8 mouse cellular contexts compared by ENCODE assay signal in the genomic region with DNA sequence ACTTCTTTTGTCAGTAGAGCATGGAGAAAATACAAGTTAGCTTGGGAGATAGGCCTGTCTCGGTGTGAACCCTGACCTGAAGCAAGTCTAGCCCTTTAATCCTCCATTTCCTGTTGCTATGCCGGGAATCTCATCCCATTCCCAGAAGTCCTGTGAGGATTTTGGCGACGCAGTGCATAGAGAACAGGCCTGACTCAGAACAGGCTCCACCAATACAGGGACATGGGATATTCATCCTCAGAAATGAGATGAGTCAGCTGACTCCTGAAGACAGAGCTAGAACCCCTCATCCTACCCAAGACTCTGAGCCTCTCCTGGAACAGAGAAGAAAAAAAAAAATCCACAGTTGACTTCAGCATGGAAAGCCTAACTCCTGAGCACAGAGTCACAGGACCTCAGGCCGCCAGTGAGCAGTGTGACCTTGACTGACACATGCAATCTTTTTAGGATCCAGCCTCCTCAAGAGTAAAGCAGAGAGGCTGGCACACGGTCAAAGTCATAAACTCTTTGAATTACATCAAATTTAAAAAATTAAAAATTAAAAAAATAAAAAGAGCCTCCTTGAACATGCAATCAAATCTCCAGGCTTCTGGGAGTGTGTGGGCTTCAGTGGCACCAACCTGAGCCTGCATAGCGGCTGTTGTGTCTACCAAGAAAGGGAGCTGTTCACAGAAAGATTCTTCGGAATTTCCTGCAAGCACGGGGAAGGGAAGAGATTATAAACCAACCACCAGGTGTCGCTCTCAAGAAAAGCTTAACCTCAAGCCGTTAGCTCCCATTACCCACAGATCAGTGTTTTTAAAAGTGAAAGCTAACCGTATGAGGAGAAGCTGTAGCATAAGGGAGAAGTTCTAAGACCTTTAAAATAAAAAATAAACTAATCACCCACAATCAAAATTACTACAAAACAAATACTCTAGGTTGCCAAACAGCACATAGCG. TPM values are rescaled to one million over a fixed set of nuclear protein-coding genes. Genes with fewer than 3 reads are reported as not detected.
A peak's percentile ranks its signal among the peaks of the same experiment; 100 is the strongest.
DNase-seq lines count a peak whose midpoint lies in the region; ATAC-seq and TF ChIP-seq lines count a peak whose summit lies in the region.

No protein-coding gene starts in this region.

- no peaks in the 10 kb centered on the region for H3K9me3 ChIP-seq in CH12.LX (replicated peaks; ENCODE audit: low read length)
- H3K9me3 ChIP-seq in heart, embryonic 14.5 days (ENCODE audit: control insufficient read depth, low read length): no peaks in the 10 kb centered on the region
- H3K9me3 ChIP-seq in kidney, embryonic 16.5 days (ENCODE audit: low read length): no peaks in the 10 kb centered on the region
- no peaks in the 10 kb centered on the region for H3K9me3 ChIP-seq in liver, embryonic 11.5 days (ENCODE audit: control insufficient read depth, low read length)
- H3K9me3 ChIP-seq in stomach, embryonic 16.5 days (replicated peaks; ENCODE audit: control insufficient read depth, low read length): no peaks in the 10 kb centered on the region

- H3K4me2 ChIP-seq in CH12.LX (ENCODE audit: insufficient read depth, low read depth, poor library complexity, severe bottlenecking): peak overlapping the region; percentile 94
- H3K4me2 ChIP-seq in heart, embryonic 14.5 days (ENCODE audit: low read length): peak overlapping the region; percentile 50
- peak overlapping the region; percentile 24 for H3K4me2 ChIP-seq in kidney, embryonic 16.5 days (replicated peaks; ENCODE audit: low read depth, low read length)
- H3K4me2 ChIP-seq in liver, embryonic 11.5 days: peak overlapping the region; percentile 50
- H3K4me2 ChIP-seq in stomach, embryonic 16.5 days (ENCODE audit: low read depth, low read length): peak overlapping the region; percentile 50

- TF ChIP-seq POLR2A in CH12.LX (IDR thresholded peaks at IDR 0.05; ENCODE audit: low read depth, low read length): no peak
- no peak for TF ChIP-seq POLR2A in embryonic fibroblast, embryonic 13.5 days (IDR thresholded peaks at IDR 0.05; ENCODE audit: low read depth, low read length)

- dilution Hi-C loops in CH12.LX (cut with MboI; ENCODE audit: extremely low pct_ligation_motif_present, extremely low pct_unique_long_range_greater_than_20kb, low sequenced_read_pairs): no loop called here

- peak; percentile 36 to 90; a peak in 3 of 4 replicates for TF ChIP-seq CTCF in CH12.LX (conservative IDR thresholded peaks at IDR 0.05 in 1 of 2, IDR thresholded peaks at IDR 0.05 in 1 of 2; ENCODE audit: low read depth in 2 of 2, low read length in 2 of 2)
- no peak for TF ChIP-seq CTCF in embryonic fibroblast, embryonic 13.5 days (IDR thresholded peaks at IDR 0.05; ENCODE audit: borderline replicate concordance, insufficient read depth, low read length)

- WGBS in heart, embryonic 14.5 days: 33% methylated on average over 13 of the region's 13 CpGs
- WGBS in kidney, embryonic 16.5 days: 33% methylated on average over 13 of the region's 13 CpGs
- 40% methylated on average over 13 of the region's 13 CpGs for WGBS in liver, embryonic 11.5 days
- whole genome bisulfite sequencing in stomach, embryonic 16.5 days: 32% methylated on average over 13 of the region's 13 CpGs

- peak overlapping the region; percentile 67; the same call in 1 of the 2 replicates for H3K9ac ChIP-seq in CH12.LX (ENCODE audit: insufficient read depth, low read depth)
- 0 out of 2 replicates have a peak overlapping the region, but pooled peaks have one; percentile 46 for H3K9ac ChIP-seq in heart, embryonic 14.5 days (ENCODE audit: low read length)
- no peak overlapping the region for H3K9ac ChIP-seq in kidney, embryonic 16.5 days (replicated peaks; ENCODE audit: low read length)
- no peak overlapping the region for H3K9ac ChIP-seq in liver, embryonic 11.5 days (ENCODE audit: low read depth, low read length)
- no peak overlapping the region for H3K9ac ChIP-seq in stomach, embryonic 16.5 days (ENCODE audit: low read length)

- H3K79me2 ChIP-seq in CH12.LX (replicated peaks; ENCODE audit: control insufficient read depth, extremely low read depth, insufficient read depth, poor library complexity, severe bottlenecking): peaks cover 7% of the 10 kb centered on the region

- H3K36me3 ChIP-seq in CH12.LX (replicated peaks in 1 of 2; ENCODE audit: control insufficient read depth in 1 of 2, insufficient read depth in 1 of 2, low read length in 1 of 2): peaks cover 0 to 9% of the 10 kb centered on the region in 2 experiments
- no peaks in the 10 kb centered on the region for H3K36me3 ChIP-seq in heart, embryonic 14.5 days (ENCODE audit: control insufficient read depth, insufficient read depth, low read length)
- no peaks in the 10 kb centered on the region for H3K36me3 ChIP-seq in kidney, embryonic 16.5 days (ENCODE audit: insufficient read depth, low read length)
- H3K36me3 ChIP-seq in liver, embryonic 11.5 days (ENCODE audit: control insufficient read depth, insufficient read depth, low read length): no peaks in the 10 kb centered on the region
- no peaks in the 10 kb centered on the region for H3K36me3 ChIP-seq in stomach, embryonic 16.5 days (ENCODE audit: control insufficient read depth, insufficient read depth, low read length)

- no peaks in the 10 kb centered on the region for H3K27me3 ChIP-seq in CH12.LX (replicated peaks)
- no peaks in the 10 kb centered on the region for H3K27me3 ChIP-seq in heart, embryonic 14.5 days (ENCODE audit: control insufficient read depth, insufficient read depth, low read length)
- H3K27me3 ChIP-seq in kidney, embryonic 16.5 days (ENCODE audit: insufficient read depth, low read length): no peaks in the 10 kb centered on the region
- H3K27me3 ChIP-seq in liver, embryonic 11.5 days (replicated peaks; ENCODE audit: control insufficient read depth, insufficient read depth, low read length): no peaks in the 10 kb centered on the region
- no peaks in the 10 kb centered on the region for H3K27me3 ChIP-seq in stomach, embryonic 16.5 days (ENCODE audit: control insufficient read depth, insufficient read depth, low read length)

- TF ChIP-seq EP300 in CH12.LX (IDR thresholded peaks at IDR 0.05; ENCODE audit: low read length): no peak

- H3K4me3 ChIP-seq in CH12.LX (replicated peaks in 1 of 3; ENCODE audit: low read depth in 2 of 3, low read length in 2 of 3, poor library complexity in 1 of 3): peak overlapping the region; percentile 29 to 43 (median 34)
- no peak overlapping the region for H3K4me3 ChIP-seq in embryonic fibroblast, embryonic 13.5 days (ENCODE audit: insufficient read depth, low read length)
- no peak overlapping the region for H3K4me3 ChIP-seq in heart, embryonic 14.5 days (ENCODE audit: control insufficient read depth in 1 of 2, insufficient read depth in 1 of 2, low read depth in 1 of 2, low read length in 2 of 2)
- H3K4me3 ChIP-seq in kidney, embryonic 16.5 days (ENCODE audit: low read length): no peak overlapping the region
- H3K4me3 ChIP-seq in liver, embryonic 11.5 days (ENCODE audit: low read depth, low read length): peak overlapping the region; percentile 25; the same call in 1 of the 2 replicates
- H3K4me3 ChIP-seq in stomach, embryonic 16.5 days (replicated peaks; ENCODE audit: low read length): no peak overlapping the region

- in situ Hi-C loops in CH12.LX (cut with MboI; ENCODE audit: low pct_ligation_motif_present, low pct_unique_long_range_greater_than_20kb, low sequenced_read_pairs): loop anchor here (25.0 kb wide), 1 partner anchor 209 kb away; no protein-coding TSS in a partner anchor

- peak; percentile 67 for TF ChIP-seq RAD21 in CH12.LX (IDR thresholded peaks at IDR 0.05; ENCODE audit: low read depth, low read length)

- peaks cover 2 to 9% of the 10 kb centered on the region in 2 experiments; a peak in 2 of 4 replicates for H3K4me1 ChIP-seq in CH12.LX (ENCODE audit: control insufficient read depth in 1 of 2, insufficient read depth in 2 of 2)
- peaks cover 26% of the 10 kb centered on the region for H3K4me1 ChIP-seq in embryonic fibroblast, embryonic 13.5 days (ENCODE audit: control insufficient read depth, insufficient read depth, low read length)
- H3K4me1 ChIP-seq in heart, embryonic 14.5 days (ENCODE audit: control insufficient read depth in 2 of 2, insufficient read depth in 2 of 2, low read length in 2 of 2): peaks cover 8 to 9% of the 10 kb centered on the region in 2 experiments
- H3K4me1 ChIP-seq in kidney, embryonic 16.5 days (ENCODE audit: insufficient read depth, low read length): peaks cover 11% of the 10 kb centered on the region
- H3K4me1 ChIP-seq in liver, embryonic 11.5 days (replicated peaks; ENCODE audit: control insufficient read depth, insufficient read depth, low read length): 0 out of 2 replicates have a peak, but pooled peaks cover 3% of the 10 kb centered on the region
- peaks cover 3% of the 10 kb centered on the region for H3K4me1 ChIP-seq in stomach, embryonic 16.5 days (ENCODE audit: control insufficient read depth, insufficient read depth, low read length)

- no peak overlapping the region for H3K27ac ChIP-seq in CH12.LX (ENCODE audit: insufficient read depth, low read depth)
- peak overlapping the region; percentile 97 for H3K27ac ChIP-seq in embryonic fibroblast, embryonic 13.5 days (ENCODE audit: insufficient read depth, low read length)
- no peak overlapping the region for H3K27ac ChIP-seq in heart, embryonic 14.5 days (replicated peaks in 1 of 2; ENCODE audit: control insufficient read depth in 1 of 2, insufficient read depth in 1 of 2, low read depth in 2 of 2, low read length in 2 of 2)
- no peak overlapping the region for H3K27ac ChIP-seq in kidney, embryonic 16.5 days (ENCODE audit: low read length)
- H3K27ac ChIP-seq in liver, embryonic 11.5 days (ENCODE audit: low read depth, low read length): no peak overlapping the region
- no peak overlapping the region for H3K27ac ChIP-seq in stomach, embryonic 16.5 days (ENCODE audit: low read length)

- DNase-seq in CH12.LX (ENCODE audit: extremely low read depth): peak; percentile 90
- peak; percentile 97 for DNase-seq in brain, adult 2 months (ENCODE audit: low read depth, low spot score)
- no peak for DNase-seq in liver, embryonic 11.5 days (ENCODE audit: low spot score)
- DNase-seq in naive thymus-derived CD4-positive, alpha-beta T cell, adult 2 months (ENCODE audit: low read depth): peak; percentile 91

- no peak for ATAC-seq in heart, embryonic 14.5 days (ENCODE audit: insufficient number of reproducible peaks, insufficient read depth, low FRiP score, low read depth)
- no peak; the same call in 1 of the 2 replicates for ATAC-seq in kidney, embryonic 16.5 days (ENCODE audit: low FRiP score, low TSS enrichment)
- ATAC-seq in liver, embryonic 11.5 days (replicated peaks; ENCODE audit: low FRiP score): peak; percentile 54; the same call in 1 of the 2 replicates
- ATAC-seq in stomach, embryonic 16.5 days (ENCODE audit: insufficient read depth, low FRiP score): peak; percentile 26; the same call in 1 of the 2 replicates

RNA-seq across cellular contexts. Expression of gene Ttc39b, which starts 20.9 kb away (rescaled TPM):
- 12.6 and 14.7 TPM in 2 replicates for total RNA-seq in CH12.LX (2012; rRNA removed)
- 16.7 and 17.3 TPM in 2 replicates for total RNA-seq in CH12.LX (2014; rRNA removed)
- polyA plus RNA-seq in CH12.LX (2012; ENCODE audit: insufficient read length, low read depth): 15.7 and 17.8 TPM in 2 replicates
- 34.6 and 39.5 TPM in 2 replicates for polyA plus RNA-seq in embryonic fibroblast, embryonic 13.5 days (2011; ENCODE audit: insufficient read length, low read depth, missing spikeins)
- 2.5 and 3.5 TPM in 2 replicates for polyA plus RNA-seq in heart, embryonic 14.5 days (2014; fragmentation: Nextera tagmentation; extraction: Ambion mirVana)
- 2.6 and 3.2 TPM in 2 replicates for polyA plus RNA-seq in kidney, embryonic 16.5 days (2015; fragmentation: Nextera tagmentation; extraction: Ambion mirVana)
- polyA plus RNA-seq in liver, embryonic 11.5 days (2014; fragmentation: Nextera tagmentation; extraction: Ambion mirVana): 5.1 and 5.6 TPM in 2 replicates
- 5.0 TPM in 2 replicates for polyA plus RNA-seq in stomach, embryonic 16.5 days (2015; fragmentation: Nextera tagmentation; extraction: Ambion mirVana)

Comparison
In these comparisons a context has a peak if more than half of its experiments do, and no peak if none do; other contexts are left out.
1. H3K4me2 ChIP-seq: peak in every context shown above with its lines; median percentile 94 in CH12.LX; 50 in heart, embryonic 14.5 days; 50 in liver, embryonic 11.5 days; 50 in stomach, embryonic 16.5 days; 24 in kidney, embryonic 16.5 days.
2. H3K4me3 ChIP-seq: peak in CH12.LX (3 of 3) and liver, embryonic 11.5 days (single experiment); none in embryonic fibroblast, embryonic 13.5 days (single experiment), heart, embryonic 14.5 days (0 of 2), kidney, embryonic 16.5 days (single experiment) and stomach, embryonic 16.5 days (single experiment).
3. H3K9ac ChIP-seq: peak in CH12.LX (single experiment) and heart, embryonic 14.5 days (single experiment); none in kidney, embryonic 16.5 days (single experiment), liver, embryonic 11.5 days (single experiment) and stomach, embryonic 16.5 days (single experiment).
4. ATAC-seq: peak in liver, embryonic 11.5 days (single experiment) and stomach, embryonic 16.5 days (single experiment); none in heart, embryonic 14.5 days (single experiment) and kidney, embryonic 16.5 days (single experiment).